Mouse (Mus musculus) spleen, adult 12 weeks (tissue): ENCODE results near the gene Fxyd1.
A peak's percentile ranks its signal among the peaks of the same experiment; 100 is the strongest.

Experiments
- DNase-seq: peaks from one replicate; pipeline ENCODE4 v3.0.0; 2022; ENCODE audit warnings: low spot score

Gene Fxyd1

GRCm38 (mm10) chr7:31052636-31053434 lies 4.2 kb downstream of the Fxyd1 start:
- no peak for DNase-seq

- no peak for DNase-seq
Measured at GRCm38 (mm10) chr7:31052251-31052635, 4.8 kb downstream of the Fxyd1 start.

- no peak for DNase-seq
Measured at GRCm38 (mm10) chr7:31051321-31052021, 5.5 kb downstream of the Fxyd1 start, which contains the start of gene Fxyd7. Gene Fxyd7 (minus strand): TSS chr7:31051467.

- no peak for DNase-seq
Measured at GRCm38 (mm10) chr7:31050921-31051320, 6.1 kb downstream of the Fxyd1 start.

GRCm38 (mm10) chr7:31050487-31050886 lies 6.5 kb downstream of the Fxyd1 start:
- no peak for DNase-seq

GRCm38 (mm10) chr7:31049846-31050281 lies 7.1 kb downstream of the Fxyd1 start:
- no peak for DNase-seq

GRCm38 (mm10) chr7:31049135-31049845 lies 7.7 kb downstream of the Fxyd1 start:
- no peak for DNase-seq

GRCm38 (mm10) chr7:31042431-31042910 lies 14.5 kb downstream of the Fxyd1 start, which contains the start of gene Fxyd5:
Gene Fxyd5 (minus strand): TSS chr7:31042481.
- DNase-seq, result no peak

GRCm38 (mm10) chr7:31041662-31042315 lies 15.2 kb downstream of the Fxyd1 start:
- peak; percentile 40 for DNase-seq

- DNase-seq, result no peak
Measured at GRCm38 (mm10) chr7:31041023-31041407, 16.0 kb downstream of the Fxyd1 start.

GRCm38 (mm10) chr7:31040281-31041022 lies 16.5 kb downstream of the Fxyd1 start:
- no peak for DNase-seq

- no peak for DNase-seq
Measured at GRCm38 (mm10) chr7:31039011-31039410, 18.0 kb downstream of the Fxyd1 start.

GRCm38 (mm10) chr7:31037675-31038074 lies 19.3 kb downstream of the Fxyd1 start:
- no peak for DNase-seq

GRCm38 (mm10) chr7:31036917-31037316 lies 20.1 kb downstream of the Fxyd1 start:
- DNase-seq, result no peak

GRCm38 (mm10) chr7:31035291-31035690 lies 21.7 kb downstream of the Fxyd1 start:
- DNase-seq, result no peak

GRCm38 (mm10) chr7:31034789-31035188 lies 22.2 kb downstream of the Fxyd1 start:
- DNase-seq, result no peak

- DNase-seq, result peak; percentile 23
Measured at GRCm38 (mm10) chr7:31033409-31034165, 23.4 kb downstream of the Fxyd1 start.

- DNase-seq, result no peak
Measured at GRCm38 (mm10) chr7:31031731-31032130, 25.3 kb downstream of the Fxyd1 start.

GRCm38 (mm10) chr7:31030717-31031116 lies 26.3 kb downstream of the Fxyd1 start:
- no peak for DNase-seq

GRCm38 (mm10) chr7:31028609-31029008 lies 28.4 kb downstream of the Fxyd1 start:
- DNase-seq, result no peak
